Mouse (Mus musculus) monocyte, adult 59 days (primary cell): Measurements from ENCODE around the gene Zbtb7b. TPM values are rescaled to one million over a fixed set of nuclear protein-coding genes. Genes with fewer than 3 reads are reported as not detected.

Experiments
- total RNA-seq, 2 experiments: library from RNA; stranded (reverse); gene quantifications; one replicate each; pipeline ENCODE4 v1.2.4; 2023

Gene Zbtb7b
- 100 to 1,000 TPM; 130 to 146 TPM for total RNA-seq

GRCm38 (mm10) chr3:89394006-89394893 lies at the start of gene Zbtb7b:
Gene Zbtb7b (minus strand): TSS chr3:89394776.

DNA sequence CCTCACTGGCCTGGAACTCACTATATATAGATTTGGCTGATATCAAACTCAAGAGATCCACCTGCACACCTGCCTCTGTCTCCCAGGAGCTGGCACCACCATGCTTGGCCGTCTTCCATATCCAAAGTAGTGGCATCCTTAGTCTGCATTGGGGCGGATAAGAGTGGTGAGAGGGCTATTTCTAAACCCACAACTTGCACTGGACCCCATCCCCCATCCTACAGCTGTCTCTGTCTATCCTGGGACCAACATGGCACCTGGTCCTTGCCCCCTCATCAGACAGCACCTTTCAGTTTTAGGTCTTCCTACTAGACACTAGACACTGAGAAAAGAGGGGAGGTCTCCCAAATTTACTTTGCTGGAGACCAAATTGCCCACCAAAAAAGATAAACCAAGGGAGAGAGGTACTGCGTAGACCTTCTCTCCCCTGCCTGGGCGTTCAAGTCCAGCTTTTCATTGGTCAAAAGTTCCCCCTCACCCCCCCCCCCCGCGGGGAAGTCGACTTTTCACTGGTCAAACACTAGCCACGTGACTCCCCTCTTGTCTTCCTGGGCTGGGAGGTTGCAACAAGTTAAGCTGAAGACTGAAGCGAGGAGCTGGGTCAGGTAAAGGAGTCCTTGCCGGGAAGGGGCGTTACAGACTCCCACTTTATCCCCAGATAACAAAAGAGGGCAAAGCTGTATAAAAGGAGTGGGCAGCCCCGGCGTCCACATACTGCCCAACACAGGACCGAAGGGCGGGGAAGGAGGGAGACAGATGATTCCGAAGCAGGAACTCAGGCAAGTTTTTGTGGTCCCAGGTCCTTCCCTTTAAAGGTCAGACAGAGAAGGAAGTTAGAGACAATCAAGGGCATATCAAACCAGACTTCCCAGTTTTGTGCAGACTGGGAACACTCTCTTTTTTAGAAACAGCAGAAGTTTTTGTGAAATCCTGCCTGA lies 41.9 kb upstream of the Zbtb7b start, which contains the start of gene Pbxip1:
TSS of gene Pbxip1 (plus strand) at position 531 of the 938 bp plus-strand sequence.

DNA sequence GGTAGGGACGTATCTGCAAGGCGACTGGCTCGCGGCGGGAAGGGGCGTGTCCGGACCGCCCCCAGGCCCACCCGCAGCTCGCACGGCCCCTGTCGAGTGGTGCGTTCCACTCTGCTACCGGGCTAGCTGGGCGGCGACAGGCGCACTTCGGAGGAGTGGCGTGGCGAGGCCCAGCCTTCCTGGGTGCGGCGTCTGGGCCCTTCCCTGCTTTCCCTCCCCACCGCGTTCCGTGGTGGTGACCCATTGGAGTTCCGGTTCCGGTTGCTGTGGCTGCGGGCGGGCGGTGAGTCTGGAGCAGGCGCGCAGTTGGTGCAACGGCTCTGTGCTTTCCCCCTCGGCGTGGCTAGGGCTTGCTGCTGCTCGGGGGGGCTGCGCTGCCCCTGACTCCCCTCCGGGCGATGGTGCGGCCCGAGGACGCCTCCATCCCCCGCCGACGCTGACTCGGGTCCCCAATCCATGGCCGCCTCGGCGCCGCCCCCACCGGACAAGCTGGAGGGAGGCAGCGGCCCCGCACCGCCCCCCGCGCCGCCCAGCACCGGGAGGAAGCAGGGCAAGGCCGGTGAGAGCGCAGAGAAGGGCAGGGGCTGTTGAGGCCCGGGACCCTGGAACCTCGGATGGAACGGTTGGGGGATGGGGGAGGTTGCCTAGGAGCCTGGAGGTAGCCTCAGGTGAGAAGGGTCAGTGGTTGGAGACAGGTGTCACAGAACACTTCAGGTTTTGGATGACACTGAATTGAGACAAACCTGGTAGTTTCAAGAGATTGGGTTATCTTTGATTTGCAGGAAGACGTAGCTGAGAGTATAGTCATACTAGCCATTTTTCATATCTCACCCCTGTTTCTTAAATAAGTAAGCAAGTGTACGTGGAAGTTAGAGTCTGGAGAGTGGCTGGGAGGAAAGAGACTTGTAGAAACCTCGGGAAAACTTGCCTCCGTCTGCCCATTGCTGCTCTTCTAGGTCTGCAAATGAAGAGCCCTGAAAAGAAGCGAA lies 35.9 kb upstream of the Zbtb7b start, which contains the start of gene Pygo2:
TSS of gene Pygo2 (plus strand) at position 44 of the 989 bp plus-strand sequence.

GRCm38 (mm10) chr3:89418170-89418860 lies 23.7 kb upstream of the Zbtb7b start, which contains the start of the genes Cks1b and Shc1:
Gene Cks1b (minus strand): TSS chr3:89418383.
Gene Shc1 (plus strand): TSS chr3:89418443.

GRCm38 (mm10) chr3:89411490-89412393 lies 17.2 kb upstream of the Zbtb7b start, which contains the start of gene Flad1:
Gene Flad1 (minus strand): TSS chr3:89411870.

DNA sequence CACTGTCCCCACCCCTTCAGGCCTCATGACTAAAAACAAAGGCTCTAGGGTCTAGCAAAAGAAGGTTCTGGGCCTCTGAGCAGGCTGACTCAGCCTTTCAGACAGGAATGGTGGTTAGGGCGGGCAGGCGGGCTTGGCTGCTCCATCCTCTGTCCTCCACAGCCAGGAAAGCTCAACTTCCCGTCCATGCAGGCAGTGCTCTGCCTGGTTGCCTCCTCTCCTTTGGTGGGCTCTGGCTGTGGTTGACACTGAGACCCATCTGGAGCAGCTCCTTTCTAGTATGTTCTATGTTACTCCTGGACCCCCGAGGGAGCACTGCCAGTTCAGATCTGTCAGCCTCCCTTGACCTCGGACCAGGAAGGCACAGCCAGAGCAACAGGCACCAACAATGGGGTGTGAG lies 8.1 kb upstream of the Zbtb7b start, which contains the start of gene Lenep:
TSS of gene Lenep (minus strand) at position 101 of the 400 bp plus-strand sequence.

GRCm38 (mm10) chr3:89365153-89365485 lies 29.5 kb downstream of the Zbtb7b start, which contains the start of gene Dcst1:
Gene Dcst1 (minus strand): TSS chr3:89365253.

GRCm38 (mm10) chr3:89361675-89362074 lies 32.9 kb downstream of the Zbtb7b start, which contains the start of gene Dcst2:
Gene Dcst2 (plus strand): TSS chr3:89361975.

GRCm38 (mm10) chr3:89349869-89350501 lies 44.6 kb downstream of the Zbtb7b start, which contains the start of gene Adam15:
Gene Adam15 (minus strand): TSS chr3:89349996.

DNA sequence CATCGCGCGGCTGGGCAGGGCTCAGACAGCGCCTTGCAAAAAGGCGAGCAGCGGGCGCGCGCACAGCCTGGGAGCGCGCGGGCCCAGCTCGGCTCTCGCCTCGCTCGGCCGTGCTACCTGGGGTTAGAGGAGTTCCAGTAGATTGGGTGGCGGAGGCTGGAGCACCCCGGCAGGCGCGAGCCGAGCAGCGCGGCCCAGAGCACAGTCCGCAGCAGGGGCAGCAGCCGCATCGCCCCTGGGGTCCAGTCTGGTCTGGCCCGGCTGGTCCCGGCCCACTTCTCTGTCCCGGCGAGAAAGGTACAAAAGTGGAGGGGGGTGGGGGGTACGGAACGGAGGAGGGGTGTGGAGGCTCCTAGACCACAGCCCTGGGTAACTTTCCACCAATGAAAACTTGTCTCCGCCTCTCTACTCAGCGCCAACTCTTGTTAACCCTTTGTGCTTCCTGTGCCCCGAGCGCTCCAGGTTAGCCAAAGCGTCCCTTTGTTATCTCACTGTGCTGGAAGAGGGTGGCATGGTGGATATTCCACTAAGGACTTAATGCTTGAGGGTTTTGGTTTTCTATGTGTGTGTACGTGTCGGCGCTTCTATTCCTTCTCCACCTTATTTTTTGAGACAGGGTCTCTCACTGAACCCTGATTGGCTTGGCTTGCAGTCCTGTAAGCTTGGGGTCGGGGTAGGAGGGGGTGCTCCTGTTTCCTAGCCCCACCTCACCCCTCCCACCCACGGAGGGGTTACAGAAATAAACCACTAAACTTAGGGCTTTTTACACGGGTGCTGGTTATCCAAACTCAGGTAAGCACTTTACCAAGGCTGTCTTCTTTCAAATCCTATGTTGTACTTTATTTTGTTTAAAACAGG lies 56.6 kb downstream of the Zbtb7b start, which contains the start of gene Efna4:
TSS of gene Efna4 (minus strand) at position 308 of the 858 bp plus-strand sequence.

Other genes with a start within 250 kb of the Zbtb7b start
- under 1 TPM in 1 of 2 experiments, not detected in 1; 0.31 TPM for gene Hcn3, start 234.6 kb downstream of the Zbtb7b start, total RNA-seq
- 10 to 100 TPM; 79.1 to 83.2 TPM for gene Clk2, start 230.0 kb downstream of the Zbtb7b start, total RNA-seq
- 10 to 100 TPM; 82.3 TPM for gene Scamp3, start 217.3 kb downstream of the Zbtb7b start, total RNA-seq
- 10 to 100 TPM; 12.2 to 13.0 TPM for gene Fam189b, start 211.6 kb downstream of the Zbtb7b start, total RNA-seq
- 100 to 1,000 TPM; 109 to 114 TPM for gene Gba, start 191.8 kb downstream of the Zbtb7b start, total RNA-seq
- gene Thbs3, start 179.6 kb downstream of the Zbtb7b start, total RNA-seq, result 1 to 10 TPM; 5.2 to 6.8 TPM
- gene Mtx1, start 167.7 kb downstream of the Zbtb7b start, total RNA-seq, result 10 to 100 TPM; 84.0 to 86.7 TPM
- gene Muc1, start 165.7 kb downstream of the Zbtb7b start, total RNA-seq, result not detected
- 100 to 1,000 TPM in 1 of 2 experiments, 10 to 100 TPM in 1; 82.1 to 104 TPM for gene Krtcap2, start 148.8 kb downstream of the Zbtb7b start, total RNA-seq
- gene Trim46, start 148.5 kb downstream of the Zbtb7b start, total RNA-seq, result 1 to 10 TPM in 1 of 2 experiments, under 1 TPM in 1; 0.18 to 1.1 TPM
- gene Dpm3, start 135.4 kb downstream of the Zbtb7b start, total RNA-seq, result 10 to 100 TPM; 65.3 to 74.1 TPM
- 10 to 100 TPM; 49.4 to 58.0 TPM for gene Slc50a1, start 124.2 kb downstream of the Zbtb7b start, total RNA-seq
- under 1 TPM in 1 of 2 experiments, not detected in 1; 0.55 TPM for gene Efna1, start 113.6 kb downstream of the Zbtb7b start, total RNA-seq
- not detected for gene Efna3, start 71.8 kb downstream of the Zbtb7b start, total RNA-seq
- not detected for gene Efna4, start 56.7 kb downstream of the Zbtb7b start, total RNA-seq
- 100 to 1,000 TPM; 163 to 179 TPM for gene Adam15, start 44.8 kb downstream of the Zbtb7b start, total RNA-seq
- gene Dcst2, start 32.8 kb downstream of the Zbtb7b start, total RNA-seq, result not detected
- not detected for gene Dcst1, start 29.5 kb downstream of the Zbtb7b start, total RNA-seq
- gene Lenep, start 8.0 kb upstream of the Zbtb7b start, total RNA-seq, result not detected
- 10 to 100 TPM; 20.0 to 28.1 TPM for gene Flad1, start 17.1 kb upstream of the Zbtb7b start, total RNA-seq
- gene Cks1b, start 23.6 kb upstream of the Zbtb7b start, total RNA-seq, result 1 to 10 TPM; 6.1 to 6.2 TPM
- 100 to 1,000 TPM; 110 to 117 TPM for gene Shc1, start 23.7 kb upstream of the Zbtb7b start, total RNA-seq
- gene Pygo2, start 35.4 kb upstream of the Zbtb7b start, total RNA-seq, result 10 to 100 TPM; 47.6 to 47.8 TPM
- 100 to 1,000 TPM; 114 to 127 TPM for gene Pbxip1, start 41.9 kb upstream of the Zbtb7b start, total RNA-seq
- 10 to 100 TPM; 11.1 to 16.8 TPM for gene Pmvk, start 59.8 kb upstream of the Zbtb7b start, total RNA-seq
- gene Kcnn3, start 125.4 kb upstream of the Zbtb7b start, total RNA-seq, result under 1 TPM; 0.12 to 0.21 TPM